Mouse (Mus musculus) forebrain, postnatal 0 days (tissue): ENCODE results near the gene Sumo2. TPM values are rescaled to one million over a fixed set of nuclear protein-coding genes. Genes with fewer than 3 reads are reported as not detected.

Source experiments
- ATAC-seq: fragments of 200-750 bp; cut with Nextera tagmentation; 2 replicates; pipeline ENCODE4 v1.8.0; 2017; ENCODE audit warnings: mild to moderate bottlenecking, moderate library complexity
- DNase-seq: peaks from one replicate; pipeline ENCODE4 v3.0.0-alpha.2; 2015
- H3K27ac ChIP-seq: fragments of 300-500 bp; sonication (generic); 2 replicates; pipeline ENCODE4 v1.5.1; 2014; ENCODE audit warnings: low read depth, mild to moderate bottlenecking, antibody characterized with exemption, low read length, moderate library complexity, mixed read lengths
- H3K27me3 ChIP-seq: fragments of 300-500 bp; sonication (generic); 2 replicates; pipeline ENCODE4 v1.6.1; 2014; ENCODE audit warnings: mild to moderate bottlenecking, low read length, mixed read lengths; ENCODE audit not compliant: insufficient read depth
- H3K36me3 ChIP-seq: fragments of 300-500 bp; sonication (generic); 2 replicates; pipeline ENCODE4 v1.6.1; 2014; ENCODE audit warnings: mild to moderate bottlenecking, moderate library complexity; ENCODE audit not compliant: insufficient read depth
- H3K4me1 ChIP-seq: fragments of 300-500 bp; sonication (generic); 2 replicates; pipeline ENCODE4 v1.6.1; 2014; ENCODE audit warnings: antibody characterized with exemption; ENCODE audit not compliant: insufficient read depth
- H3K4me2 ChIP-seq: fragments of 300-500 bp; sonication (generic); 2 replicates; pipeline ENCODE4 v1.6.1; 2014; ENCODE audit warnings: low read depth, mild to moderate bottlenecking, moderate library complexity
- H3K4me3 ChIP-seq: fragments of 300-500 bp; sonication (generic); 2 replicates; pipeline ENCODE4 v1.5.1; 2014; ENCODE audit warnings: low read depth, low read length, mixed read lengths
- H3K9ac ChIP-seq: fragments of 300-500 bp; sonication (generic); 2 replicates; pipeline ENCODE4 v1.6.1; 2014; ENCODE audit warnings: mild to moderate bottlenecking
- H3K9me3 ChIP-seq: fragments of 300-500 bp; sonication (generic); 2 replicates; pipeline ENCODE4 v1.6.1; 2016; ENCODE audit warnings: low read length
- CTCF ChIP-seq: sonication (generic); IDR thresholded peaks from 2 replicates; pipeline ENCODE4 v1.5.1; 2016; ENCODE audit warnings: antibody characterized with exemption, control low read depth, low read depth
- WGBS: fragments of 180-500 bp; shearing (Covaris S2); extraction: QIAGEN DNeasy Blood & Tissue Kit; methylation state at CpG from one replicate; pipeline ENCODE4 v1.1.7; 2014; 5-methylcytosine and 5-hydroxymethylcytosine counted together
- polyA plus RNA-seq: library from polyadenylated mRNA; unstranded; fragments of >200 nt; fragmentation: Nextera tagmentation; extraction: Ambion mirVana; gene quantifications from 2 replicates; pipeline ENCODE4 v1.2.1, GENCODE M21; 2015
- total RNA-seq: library from RNA; depleted of rRNA; stranded (reverse); fragments of >200 nt; gene quantifications from 2 replicates; pipeline ENCODE4 v1.2.3, GENCODE M21; 2014; rRNA removed

Gene Sumo2
- total and polyA plus RNA-seq, 2 experiments from 2014 or later: 795 to 1,185 TPM

- peak overlapping the region; percentile 77 for H3K9ac ChIP-seq
- 5% methylated on average over 28 of the region's 28 CpGs for WGBS
- H3K27ac ChIP-seq: peak overlapping the region; percentile 82
- H3K9me3 ChIP-seq: no peaks in the 10 kb centered on the region
- ATAC-seq (no peak), DNase-seq (no peak)
- no peaks in the 10 kb centered on the region for H3K27me3 ChIP-seq
- peak overlapping the region; percentile 91 for H3K4me2 ChIP-seq
- peaks cover 20% of the 10 kb centered on the region for H3K4me1 ChIP-seq
- H3K36me3 ChIP-seq: no peaks in the 10 kb centered on the region
- H3K4me3 ChIP-seq: peak overlapping the region; percentile 76
- TF ChIP-seq CTCF: no peak
Measured at GRCm38 (mm10) chr11:115475758-115476237, 60.3 kb downstream of the Sumo2 start.

GRCm38 (mm10) chr11:115475025-115475757, 60.9 kb downstream of the Sumo2 start, which contains the start of gene Armc7:
Armc7 (plus strand) TSS chr11:115475667.
- under 1% methylated on average over 26 of the region's 26 CpGs for WGBS
- H3K9ac ChIP-seq: peak within 1 kb of the TSS; percentile 77
- H3K27me3 ChIP-seq: no peaks in the 10 kb centered on the region
- peaks cover 20% of the 10 kb centered on the region for H3K4me1 ChIP-seq
- no peak; the same call in 1 of the 2 replicates for TF ChIP-seq CTCF
- DNase-seq (peak; percentile 97), ATAC-seq (peak; percentile 99)
- H3K27ac ChIP-seq: peak within 1 kb of the TSS; percentile 82
- H3K36me3 ChIP-seq: no peaks in the 10 kb centered on the region
- H3K4me3 ChIP-seq: peak within 1 kb of the TSS; percentile 76
- no peaks in the 10 kb centered on the region for H3K9me3 ChIP-seq
- peak within 1 kb of the TSS; percentile 91 for H3K4me2 ChIP-seq

GRCm38 (mm10) chr11:115473626-115474275, 62.3 kb downstream of the Sumo2 start:
- peak overlapping the region; percentile 47; the same call in 1 of the 2 replicates for H3K27ac ChIP-seq
- no peak overlapping the region for H3K4me3 ChIP-seq
- DNase-seq: peak; percentile 95
- peaks cover 20% of the 10 kb centered on the region for H3K4me1 ChIP-seq
- no peaks in the 10 kb centered on the region for H3K36me3 ChIP-seq
- H3K9me3 ChIP-seq: no peaks in the 10 kb centered on the region
- WGBS: 24% methylated on average over 15 of the region's 15 CpGs
- no peak overlapping the region for H3K4me2 ChIP-seq
- no peaks in the 10 kb centered on the region for H3K27me3 ChIP-seq
- peak; percentile 18; the same call in 1 of the 2 replicates for ATAC-seq
- peak; percentile 99 for TF ChIP-seq CTCF
- no peak overlapping the region for H3K9ac ChIP-seq

Other genes starting within 250 kb of the Sumo2 start
- 3.8 and 6.5 TPM in 2 replicates for gene Fads6, start 238.6 kb downstream of the Sumo2 start, total RNA-seq
- 0.47 and 0.48 TPM in 2 replicates for gene Fads6, start 238.6 kb downstream of the Sumo2 start, polyA plus RNA-seq
- gene Otop2, start 229.1 kb downstream of the Sumo2 start, total RNA-seq: 0.15 TPM in 1 of 2 replicates, not detected in the other
- 0.10 and 0.13 TPM in 2 replicates for gene Otop2, start 229.1 kb downstream of the Sumo2 start, polyA plus RNA-seq
- gene Ush1g, start 214.2 kb downstream of the Sumo2 start, total RNA-seq: 0.23 and 0.33 TPM in 2 replicates
- 0.06 and 0.09 TPM in 2 replicates for gene Ush1g, start 214.2 kb downstream of the Sumo2 start, polyA plus RNA-seq
- 0.31 and 0.48 TPM in 2 replicates for gene Otop3, start 201.5 kb downstream of the Sumo2 start, total RNA-seq
- 0.47 and 0.98 TPM in 2 replicates for gene Otop3, start 201.5 kb downstream of the Sumo2 start, polyA plus RNA-seq
- gene Hid1, start 168.5 kb downstream of the Sumo2 start, total RNA-seq: 52.4 and 54.5 TPM in 2 replicates
- 42.8 and 46.6 TPM in 2 replicates for gene Hid1, start 168.5 kb downstream of the Sumo2 start, polyA plus RNA-seq
- 43.0 and 45.8 TPM in 2 replicates for gene Cdr2l, start 154.4 kb downstream of the Sumo2 start, total RNA-seq
- gene Cdr2l, start 154.4 kb downstream of the Sumo2 start, polyA plus RNA-seq: 14.4 and 16.9 TPM in 2 replicates
- 82.1 and 86.1 TPM in 2 replicates for gene Mrpl58, start 132.5 kb downstream of the Sumo2 start, total RNA-seq
- gene Mrpl58, start 132.5 kb downstream of the Sumo2 start, polyA plus RNA-seq: 201 and 203 TPM in 2 replicates
- gene Atp5h, start 116.3 kb downstream of the Sumo2 start, total RNA-seq: 339 and 418 TPM in 2 replicates
- 808 and 932 TPM in 2 replicates for gene Atp5h, start 116.3 kb downstream of the Sumo2 start, polyA plus RNA-seq
- gene Kctd2, start 116.1 kb downstream of the Sumo2 start, total RNA-seq: 31.7 TPM in 2 replicates
- 27.1 and 29.3 TPM in 2 replicates for gene Kctd2, start 116.1 kb downstream of the Sumo2 start, polyA plus RNA-seq
- gene Trim80, start 95.7 kb downstream of the Sumo2 start, total RNA-seq: not detected in 2 replicates
- gene Trim80, start 95.7 kb downstream of the Sumo2 start, polyA plus RNA-seq: not detected in 2 replicates
- gene Slc16a5, start 73.8 kb downstream of the Sumo2 start, total RNA-seq: not detected in 2 replicates
- gene Slc16a5, start 73.8 kb downstream of the Sumo2 start, polyA plus RNA-seq: 0.06 and 0.07 TPM in 2 replicates
- gene Armc7, start 60.6 kb downstream of the Sumo2 start, total RNA-seq: 11.2 and 14.2 TPM in 2 replicates
- 8.5 and 11.2 TPM in 2 replicates for gene Armc7, start 60.6 kb downstream of the Sumo2 start, polyA plus RNA-seq
- 59.6 and 84.6 TPM in 2 replicates for gene Nt5c, start 44.4 kb downstream of the Sumo2 start, total RNA-seq
- gene Nt5c, start 44.4 kb downstream of the Sumo2 start, polyA plus RNA-seq: 136 and 143 TPM in 2 replicates
- gene Jpt1, start 21.9 kb downstream of the Sumo2 start, total RNA-seq: 1,009 and 1,140 TPM in 2 replicates
- gene Jpt1, start 21.9 kb downstream of the Sumo2 start, polyA plus RNA-seq: 1,672 and 1,955 TPM in 2 replicates
- gene Nup85, start 28.2 kb upstream of the Sumo2 start, total RNA-seq: 62.6 and 90.3 TPM in 2 replicates
- 66.2 and 78.7 TPM in 2 replicates for gene Nup85, start 28.2 kb upstream of the Sumo2 start, polyA plus RNA-seq
- 34.6 and 46.3 TPM in 2 replicates for gene Mrps7, start 67.6 kb upstream of the Sumo2 start, total RNA-seq
- 74.1 and 78.1 TPM in 2 replicates for gene Mrps7, start 67.6 kb upstream of the Sumo2 start, polyA plus RNA-seq
- gene Gga3, start 67.8 kb upstream of the Sumo2 start, total RNA-seq: 34.0 and 34.5 TPM in 2 replicates
- gene Gga3, start 67.8 kb upstream of the Sumo2 start, polyA plus RNA-seq: 15.2 and 18.5 TPM in 2 replicates
- gene Mif4gd, start 76.7 kb upstream of the Sumo2 start, total RNA-seq: 12.2 and 16.9 TPM in 2 replicates
- gene Mif4gd, start 76.7 kb upstream of the Sumo2 start, polyA plus RNA-seq: 14.4 and 19.4 TPM in 2 replicates
- 34.3 and 38.7 TPM in 2 replicates for gene Slc25a19, start 92.0 kb upstream of the Sumo2 start, total RNA-seq
- 51.1 and 51.7 TPM in 2 replicates for gene Slc25a19, start 92.0 kb upstream of the Sumo2 start, polyA plus RNA-seq
- gene Grb2, start 172.3 kb upstream of the Sumo2 start, total RNA-seq: 88.2 and 91.9 TPM in 2 replicates
- 153 and 162 TPM in 2 replicates for gene Grb2, start 172.3 kb upstream of the Sumo2 start, polyA plus RNA-seq
- gene Tmem94, start 229.2 kb upstream of the Sumo2 start, total RNA-seq: 16.7 and 19.3 TPM in 2 replicates
- 12.1 and 14.9 TPM in 2 replicates for gene Tmem94, start 229.2 kb upstream of the Sumo2 start, polyA plus RNA-seq